Mouse (Mus musculus) granulocyte monocyte progenitor cell, adult 5-6 weeks (primary cell): ENCODE measurements around the gene Cytip. TPM values are rescaled to one million over a fixed set of nuclear protein-coding genes. Genes with fewer than 3 reads are reported as not detected.
A peak's percentile ranks its signal among the peaks of the same experiment; 100 is the strongest.

Source experiments
- ATAC-seq: replicated peaks from 2 replicates; pipeline ENCODE4 v1.8.0; 2016; ENCODE audit warnings: mild to moderate bottlenecking, moderate TSS enrichment, inconsistent platforms; ENCODE audit not compliant: poor library complexity, severe bottlenecking
- total RNA-seq, 2 experiments: library from RNA; stranded (forward) in 1 of 2; stranded (reverse) in 1 of 2; fragments of 200-712, 200-1000 nt in 1 of 2; fragments of >200 nt in 1 of 2; fragmentation: Nextera tagmentation in 1 of 2; gene quantifications; 2 replicates each; pipeline ENCODE4 v1.2.3; 2014 to 2017

Cytip gene
- total RNA-seq, 2 experiments from 2014 or later = 7.4 to 27.2 TPM

GRCm38 (mm10) chr2:58163457-58164181 is 31.7 kb downstream of the Cytip start:
- peak; percentile 45 for ATAC-seq

GRCm38 (mm10) chr2:58161813-58162212 is 33.5 kb downstream of the Cytip start:
- no peak for ATAC-seq

- peak; percentile 44 for ATAC-seq
Measured at GRCm38 (mm10) chr2:58160541-58161307, 34.6 kb downstream of the Cytip start.

GRCm38 (mm10) chr2:58159880-58160279 is 35.5 kb downstream of the Cytip start:
- peak; percentile 65 for ATAC-seq

GRCm38 (mm10) chr2:58159121-58159520 is 36.2 kb downstream of the Cytip start:
- 0 out of 2 replicates have a peak, but pooled peaks have one; percentile 2 for ATAC-seq

- no peak for ATAC-seq
Measured at GRCm38 (mm10) chr2:58158539-58158938, 36.8 kb downstream of the Cytip start.

GRCm38 (mm10) chr2:58158107-58158506 is 37.2 kb downstream of the Cytip start:
- ATAC-seq = no peak

GRCm38 (mm10) chr2:58157466-58157865 is 37.9 kb downstream of the Cytip start:
- no peak for ATAC-seq

- ATAC-seq = peak; percentile 60
Measured at GRCm38 (mm10) chr2:58156495-58157392, 38.6 kb downstream of the Cytip start.

- ATAC-seq = no peak
Measured at GRCm38 (mm10) chr2:58156108-58156415, 39.3 kb downstream of the Cytip start.

- peak; percentile 7 for ATAC-seq
Measured at GRCm38 (mm10) chr2:58155271-58156107, 39.8 kb downstream of the Cytip start.

- ATAC-seq = no peak
Measured at GRCm38 (mm10) chr2:58154555-58154954, 40.8 kb downstream of the Cytip start.

- ATAC-seq = no peak
Measured at GRCm38 (mm10) chr2:58153742-58154141, 41.6 kb downstream of the Cytip start.

- ATAC-seq = peak; percentile 92
Measured at GRCm38 (mm10) chr2:58149983-58150405, 45.3 kb downstream of the Cytip start.

GRCm38 (mm10) chr2:58146572-58146971 is 48.8 kb downstream of the Cytip start:
- ATAC-seq = no peak

- ATAC-seq = no peak
Measured at GRCm38 (mm10) chr2:58140531-58140930, 54.8 kb downstream of the Cytip start.

GRCm38 (mm10) chr2:58138611-58139010 is 56.7 kb downstream of the Cytip start:
- ATAC-seq = no peak

- peak; percentile 81 for ATAC-seq
Measured at GRCm38 (mm10) chr2:58137676-58138075, 57.7 kb downstream of the Cytip start.

- no peak for ATAC-seq
Measured at GRCm38 (mm10) chr2:58136526-58136925, 58.8 kb downstream of the Cytip start.

- peak; percentile 41 for ATAC-seq
Measured at GRCm38 (mm10) chr2:58135061-58135463, 60.3 kb downstream of the Cytip start.
